Comparison of ENCODE assay signal across 7 mouse cellular contexts in the genomic region with DNA sequence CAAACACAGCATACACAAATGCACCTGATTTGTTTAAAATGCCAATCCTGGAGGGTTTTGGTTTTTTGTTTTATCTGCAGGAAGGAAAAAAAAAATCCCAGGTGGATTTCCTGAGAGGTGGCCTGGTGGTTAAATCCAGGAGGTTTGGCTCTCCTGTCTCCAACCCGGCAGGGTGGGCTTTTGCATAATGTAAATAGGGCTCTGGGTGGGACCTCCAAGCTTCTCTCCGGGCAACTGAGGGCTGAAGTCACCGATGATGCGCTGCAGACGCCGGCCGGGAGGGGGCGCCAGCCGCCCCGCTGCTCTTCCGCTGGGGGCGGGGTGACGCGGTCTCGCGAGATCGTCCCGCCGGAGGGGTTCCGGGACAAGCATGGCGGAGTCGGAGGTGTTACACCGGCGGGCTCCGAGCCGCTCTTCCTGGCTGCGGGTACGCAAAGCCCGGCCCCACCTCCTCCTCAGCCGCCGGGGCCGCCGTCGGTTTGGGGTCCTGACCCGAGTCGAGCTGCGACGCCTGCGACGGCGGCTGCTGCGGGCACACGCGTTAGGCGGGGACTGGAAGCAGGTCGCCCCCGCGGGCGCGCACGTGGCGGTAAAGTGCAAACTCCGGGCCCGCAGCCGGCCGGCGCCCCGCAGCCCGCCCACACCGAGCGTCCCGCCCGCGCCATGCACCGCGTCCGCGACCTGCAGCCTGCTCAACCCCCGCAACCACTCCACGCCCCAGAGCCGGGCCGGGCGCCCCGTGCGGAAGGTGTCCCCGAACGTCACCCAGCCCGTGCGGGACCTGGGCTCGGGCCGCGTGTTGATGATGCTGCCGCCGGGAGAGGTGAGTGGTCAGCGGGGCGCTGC. TPM values are rescaled to one million over a fixed set of nuclear protein-coding genes. Genes with fewer than 3 reads are reported as not detected.
A peak's percentile ranks its signal among the peaks of the same experiment; 100 is the strongest.
DNase-seq lines count a peak whose midpoint lies in the region; ATAC-seq lines count a peak whose summit lies in the region.

A gene (plus strand): TSS at position 337 of the 846 bp plus-strand sequence.

- peak; percentile 89 for ATAC-seq in intestine, embryonic 16.5 days
- ATAC-seq in midbrain, embryonic 11.5 days (ENCODE audit: low FRiP score): peak; percentile 90

- peaks cover 9% of the 10 kb centered on the region for H3K4me1 ChIP-seq in intestine, embryonic 16.5 days (ENCODE audit: control insufficient read depth, insufficient read depth, low read length)
- peaks cover 13% of the 10 kb centered on the region for H3K4me1 ChIP-seq in midbrain, embryonic 11.5 days (ENCODE audit: control insufficient read depth, insufficient read depth, low read length)

- H3K27ac ChIP-seq in intestine, embryonic 16.5 days (ENCODE audit: low read length): no peak within 1 kb of the TSS
- no peak within 1 kb of the TSS for H3K27ac ChIP-seq in midbrain, embryonic 11.5 days (ENCODE audit: low read depth, low read length)

- peak; percentile 94 for DNase-seq in adrenal gland, adult 2 months
- DNase-seq in embryo, embryonic 11.5 days (ENCODE audit: low read depth, low spot score): peak; percentile 87
- DNase-seq in gastrocnemius, postnatal 4 days (ENCODE audit: low spot score in 2 of 2): peak; percentile 94 to 96
- DNase-seq in left cerebral cortex, postnatal 36 days (ENCODE audit: low spot score in 2 of 2): peak; percentile 92 to 93
- peak; percentile 100 for DNase-seq in midbrain, embryonic 11.5 days (ENCODE audit: low spot score, missing footprints)
- peak; percentile 90 for DNase-seq in skeletal muscle tissue, adult 2 months (ENCODE audit: low read depth, low spot score)

- under 1% methylated on average over 85 of the region's 86 CpGs for WGBS in intestine, embryonic 16.5 days
- WGBS in midbrain, embryonic 11.5 days: under 1% methylated on average over 79 of the region's 86 CpGs

- H3K27me3 ChIP-seq in intestine, embryonic 16.5 days (replicated peaks; ENCODE audit: control insufficient read depth, insufficient read depth, low read length): no peaks in the 10 kb centered on the region
- H3K27me3 ChIP-seq in midbrain, embryonic 11.5 days (ENCODE audit: control insufficient read depth, insufficient read depth, low read length): no peaks in the 10 kb centered on the region

- H3K4me2 ChIP-seq in intestine, embryonic 16.5 days (ENCODE audit: low read depth, low read length): peak within 1 kb of the TSS; percentile 90
- H3K4me2 ChIP-seq in midbrain, embryonic 11.5 days: peak within 1 kb of the TSS; percentile 93

- intact Hi-C loops in left cerebral cortex, postnatal 36 days (cut with DNase I): loop anchor here (2.0 kb wide), 1 partner anchor 58 kb away; no protein-coding TSS in a partner anchor

- peak within 1 kb of the TSS; percentile 83 for H3K4me3 ChIP-seq in intestine, embryonic 16.5 days (ENCODE audit: low read length)
- H3K4me3 ChIP-seq in midbrain, embryonic 11.5 days (ENCODE audit: low read depth, low read length): peak within 1 kb of the TSS; percentile 99

- H3K9ac ChIP-seq in intestine, embryonic 16.5 days (ENCODE audit: low read depth, low read length): peak within 1 kb of the TSS; percentile 89
- peak within 1 kb of the TSS; percentile 93 for H3K9ac ChIP-seq in midbrain, embryonic 11.5 days (ENCODE audit: low read length)

- H3K9me3 ChIP-seq in intestine, embryonic 16.5 days (ENCODE audit: control insufficient read depth, low read length): no peaks in the 10 kb centered on the region
- no peaks in the 10 kb centered on the region for H3K9me3 ChIP-seq in midbrain, embryonic 11.5 days (ENCODE audit: control insufficient read depth, low read length)

- peaks cover 17% of the 10 kb centered on the region for H3K36me3 ChIP-seq in intestine, embryonic 16.5 days (ENCODE audit: control insufficient read depth, insufficient read depth, low read length)
- H3K36me3 ChIP-seq in midbrain, embryonic 11.5 days (ENCODE audit: control insufficient read depth, insufficient read depth, low read length): peaks cover 20% of the 10 kb centered on the region

RNA-seq across cellular contexts. Expression of the gene that starts here (rescaled TPM):
- total RNA-seq in adrenal gland, adult 2 months (2021): 10 to 100 TPM; 16.8 to 30.6 TPM
- polyA plus RNA-seq in adrenal gland, adult 2 months (2012; rRNA removed): 21.3 and 27.4 TPM in 2 replicates
- total RNA-seq in gastrocnemius, postnatal 4 days (2021): 10 to 100 TPM; 13.2 to 15.1 TPM
- 22.4 and 22.7 TPM in 2 replicates for polyA plus RNA-seq in intestine, embryonic 16.5 days (2015; fragmentation: Nextera tagmentation; extraction: Ambion mirVana)
- total RNA-seq in left cerebral cortex, postnatal 36 days (2021): 10 to 100 TPM; 17.1 to 19.3 TPM
- 23.4 TPM in 2 replicates for polyA plus RNA-seq in midbrain, embryonic 11.5 days (2014; fragmentation: Nextera tagmentation; extraction: Ambion mirVana)
